Mouse (Mus musculus): ENCODE measurements around the gene Tmem151b.

DNA sequence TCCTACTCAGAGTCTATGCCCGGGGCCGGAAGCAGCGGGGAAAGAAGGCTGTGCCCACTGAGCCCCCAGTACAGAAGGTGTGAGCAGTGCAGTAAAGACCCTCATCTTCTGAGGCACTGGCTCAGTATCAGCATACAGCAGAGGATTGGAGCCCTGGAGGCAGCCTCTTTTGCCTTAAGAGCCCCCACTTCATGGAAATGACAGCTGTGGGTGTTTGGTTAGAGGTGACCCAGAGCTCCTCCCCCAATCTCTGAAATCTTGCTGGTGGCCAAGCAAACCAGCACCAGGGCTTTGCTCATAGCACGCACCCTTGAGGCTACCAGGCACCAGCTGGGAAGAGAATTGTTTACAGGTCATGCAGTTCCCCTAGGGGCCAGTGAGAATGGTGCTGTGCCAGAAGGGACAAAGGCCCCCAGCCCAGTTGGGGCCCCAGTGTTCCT lies 17.7 kb upstream of the Tmem151b start:
- TF ChIP-seq CTCF (conservative IDR thresholded peaks at IDR 0.05; ENCODE audit: low read length): no peak
- no peak for TF ChIP-seq NANOG (IDR thresholded peaks at IDR 0.05; ENCODE audit: borderline replicate concordance, low read length)
